Mouse (Mus musculus): ENCODE data around the gene Gm20695. TPM values are rescaled to one million over a fixed set of nuclear protein-coding genes. Genes with fewer than 3 reads are reported as not detected.
"Not testable (repeated sequence)": the region's sequence is repeated elsewhere in the genome, so short reads cannot be mapped to it uniquely, and the experiment has no call there.

Gm20695 gene
- under 1 TPM; 0.36 to 0.44 TPM for total RNA-seq (2021)
- long read RNA-seq, experiment 1: 0 reads
- long read RNA-seq, experiment 2, partial matches to known transcripts: 0 of 1 reads
- long read RNA-seq, experiment 2, other reads (novel, unspliced or antisense): 1 of 1 reads

GRCm38 (mm10) chr16:3884201-3885064, at the start of gene Gm20695, which contains the start of gene Zfp597:
Gm20695 (plus strand) TSS chr16:3884648.
Zfp597 (minus strand) TSS chr16:3884561.
- peak; percentile 90 to 95 for DNase-seq (ENCODE audit: low spot score in 2 of 2)

DNA sequence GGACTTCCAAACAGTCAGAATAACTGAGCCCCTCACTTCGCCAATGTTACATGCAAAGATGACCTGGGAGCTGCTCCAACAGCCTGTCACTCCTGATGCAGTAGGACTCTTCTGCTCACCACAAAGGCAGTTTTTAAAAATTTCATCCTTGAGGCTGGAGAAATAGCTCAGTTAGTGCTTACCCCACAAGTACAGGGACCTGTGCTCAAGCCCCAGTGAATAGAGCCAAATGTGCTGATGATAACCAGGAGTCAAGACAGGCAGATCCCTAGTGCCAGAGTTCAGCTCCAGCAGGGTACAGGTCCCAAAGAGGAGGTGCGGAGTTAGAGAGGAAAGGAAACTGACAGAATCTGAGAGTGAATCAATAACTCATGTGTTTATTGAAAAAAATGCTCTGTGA, 49.0 kb upstream of the Gm20695 start:
- DNase-seq (ENCODE audit: low spot score in 2 of 2): no peak

- DNase-seq (ENCODE audit: low spot score in 2 of 2): no peak
Observed at GRCm38 (mm10) chr16:3839157-3839885, 45.1 kb upstream of the Gm20695 start.

DNA sequence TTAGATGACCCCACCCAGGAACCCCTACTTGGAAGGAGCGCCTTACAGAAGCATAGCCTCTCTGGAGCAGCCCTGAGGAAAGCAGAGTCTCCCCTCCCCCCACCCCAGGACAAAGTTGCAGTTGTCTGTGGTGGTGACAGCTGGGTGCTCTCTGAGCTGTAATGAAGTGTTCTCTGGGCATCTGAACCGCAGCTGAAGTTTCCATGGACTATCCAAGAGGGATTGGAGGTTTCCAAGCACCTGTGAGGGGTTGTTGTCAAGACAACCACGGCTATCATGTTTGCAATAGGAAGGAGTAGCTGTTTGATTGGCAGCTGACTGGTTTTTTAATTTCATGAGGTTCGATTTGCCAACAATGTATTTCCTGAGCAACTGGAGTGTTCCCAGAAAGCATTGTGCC, 41.5 kb upstream of the Gm20695 start:
- DNase-seq (ENCODE audit: low spot score in 2 of 2): no peak

DNA sequence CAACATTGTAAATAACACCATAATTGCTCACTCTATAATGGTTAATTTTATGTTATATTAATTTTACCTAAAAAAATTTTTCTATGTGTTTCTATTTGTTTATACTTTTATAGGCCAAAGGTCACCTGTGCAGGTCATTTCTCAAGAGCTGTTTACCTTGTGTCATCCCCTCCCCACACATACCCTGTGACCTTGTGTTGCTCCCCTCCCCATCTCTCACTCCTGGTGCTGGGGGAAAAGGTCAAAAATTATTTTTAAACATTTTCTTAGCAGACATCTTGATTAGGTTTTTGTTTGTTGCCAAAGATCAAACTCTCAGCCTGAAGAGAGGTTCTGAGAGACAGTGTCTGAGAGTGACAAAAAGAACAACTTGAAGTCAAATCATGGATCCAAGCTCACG, 40.7 kb upstream of the Gm20695 start:
- DNase-seq (ENCODE audit: low spot score in 2 of 2): no peak

DNA sequence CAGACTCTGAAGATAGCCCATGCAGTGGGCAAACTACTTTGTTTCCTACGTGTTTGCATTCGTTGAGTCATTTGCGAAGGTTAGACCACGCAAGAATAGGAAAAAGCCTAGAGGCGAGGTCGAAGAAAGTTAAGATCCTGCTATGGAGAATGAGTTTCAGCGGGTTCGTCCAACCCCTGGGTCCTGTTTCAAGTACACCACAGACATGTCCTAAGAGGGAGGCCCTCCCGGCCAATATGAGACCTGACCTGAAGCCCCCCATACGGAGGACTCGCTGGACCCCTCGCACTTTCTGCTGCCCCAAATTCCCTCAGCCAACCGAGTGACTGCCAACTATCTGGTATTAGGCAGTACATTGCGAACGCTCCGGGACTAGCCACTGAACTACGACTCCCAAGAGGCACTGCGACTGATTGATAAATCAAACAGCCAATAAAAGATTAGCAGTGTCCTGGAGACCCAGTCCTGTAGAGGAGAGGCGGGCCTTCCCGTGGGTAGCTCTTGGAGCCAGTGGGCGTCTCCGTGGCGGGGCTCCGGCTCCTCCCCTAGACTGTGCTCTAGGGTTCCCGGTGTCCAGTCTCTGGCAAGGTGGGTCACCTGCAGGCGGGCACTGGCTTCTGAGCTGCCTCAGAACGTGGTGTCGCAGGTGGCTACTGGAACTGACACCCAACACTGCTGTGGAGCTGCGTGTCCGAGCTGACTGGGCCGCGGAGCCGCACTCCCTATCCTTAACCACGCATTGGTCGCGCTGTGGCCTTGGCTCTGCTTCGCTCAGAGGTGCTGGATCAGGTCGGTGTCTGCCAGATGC, 37.5 kb upstream of the Gm20695 start, which contains the start of gene Zfp174:
TSS of gene Zfp174 (plus strand) at position 558 of the 808 bp plus-strand sequence.
- peak; percentile 80 to 90 for DNase-seq (ENCODE audit: low spot score in 2 of 2)

- DNase-seq (ENCODE audit: low spot score in 2 of 2): no peak
Observed at GRCm38 (mm10) chr16:3847871-3848270, 36.6 kb upstream of the Gm20695 start.

- DNase-seq (ENCODE audit: low spot score in 2 of 2): no peak
Observed at GRCm38 (mm10) chr16:3848416-3848815, 36.0 kb upstream of the Gm20695 start.

GRCm38 (mm10) chr16:3851301-3851700, 33.1 kb upstream of the Gm20695 start:
- DNase-seq (ENCODE audit: low spot score in 2 of 2): not testable (repeated sequence)

DNA sequence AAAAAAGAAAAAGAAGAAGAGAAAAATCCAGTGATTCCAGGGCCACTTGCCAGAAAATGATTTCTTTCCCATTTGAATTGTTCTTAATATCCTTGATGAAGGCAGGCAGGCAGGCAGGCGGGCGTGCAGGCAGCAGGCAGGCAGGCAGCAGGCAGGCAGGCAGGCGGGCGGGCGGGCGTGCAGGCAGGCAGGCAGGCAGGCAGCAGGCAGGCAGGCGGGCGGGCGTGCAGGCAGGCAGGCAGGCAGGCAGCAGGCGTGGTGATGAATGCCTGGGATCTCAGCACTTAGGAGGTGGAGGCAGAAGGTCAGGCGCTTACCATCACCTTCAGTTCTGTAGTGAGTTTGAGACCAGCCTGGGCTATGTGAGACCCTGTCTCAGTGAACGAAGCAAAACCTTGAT, 31.9 kb upstream of the Gm20695 start:
- DNase-seq (ENCODE audit: low spot score in 2 of 2): no peak

GRCm38 (mm10) chr16:3854437-3855182, 29.8 kb upstream of the Gm20695 start:
- DNase-seq (ENCODE audit: low spot score in 2 of 2): no peak

DNA sequence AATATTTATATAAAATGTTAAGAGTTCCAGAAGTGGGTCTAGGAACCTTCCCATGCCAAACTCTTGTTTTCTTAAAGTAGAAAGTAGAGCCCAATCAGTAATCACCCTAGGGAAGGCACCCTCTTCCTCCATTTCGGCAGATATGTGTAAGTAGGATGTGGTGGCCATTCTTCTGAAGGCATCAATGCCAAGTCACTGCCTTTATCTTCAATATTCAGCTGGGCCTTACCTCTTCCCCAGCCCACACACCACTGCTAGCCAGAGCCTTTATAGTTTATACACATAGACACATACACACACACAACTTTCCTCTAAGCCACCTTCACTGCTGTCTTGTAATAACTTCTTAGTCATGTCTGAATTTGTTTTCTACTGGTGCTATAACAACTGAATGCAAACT, 28.7 kb upstream of the Gm20695 start:
- no peak for DNase-seq (ENCODE audit: low spot score in 2 of 2)

- no peak for DNase-seq (ENCODE audit: low spot score in 2 of 2)
Observed at GRCm38 (mm10) chr16:3859254-3859653, 25.2 kb upstream of the Gm20695 start.

- DNase-seq (ENCODE audit: low spot score in 2 of 2): no peak
Observed at GRCm38 (mm10) chr16:3871815-3872214, 12.6 kb upstream of the Gm20695 start.

DNA sequence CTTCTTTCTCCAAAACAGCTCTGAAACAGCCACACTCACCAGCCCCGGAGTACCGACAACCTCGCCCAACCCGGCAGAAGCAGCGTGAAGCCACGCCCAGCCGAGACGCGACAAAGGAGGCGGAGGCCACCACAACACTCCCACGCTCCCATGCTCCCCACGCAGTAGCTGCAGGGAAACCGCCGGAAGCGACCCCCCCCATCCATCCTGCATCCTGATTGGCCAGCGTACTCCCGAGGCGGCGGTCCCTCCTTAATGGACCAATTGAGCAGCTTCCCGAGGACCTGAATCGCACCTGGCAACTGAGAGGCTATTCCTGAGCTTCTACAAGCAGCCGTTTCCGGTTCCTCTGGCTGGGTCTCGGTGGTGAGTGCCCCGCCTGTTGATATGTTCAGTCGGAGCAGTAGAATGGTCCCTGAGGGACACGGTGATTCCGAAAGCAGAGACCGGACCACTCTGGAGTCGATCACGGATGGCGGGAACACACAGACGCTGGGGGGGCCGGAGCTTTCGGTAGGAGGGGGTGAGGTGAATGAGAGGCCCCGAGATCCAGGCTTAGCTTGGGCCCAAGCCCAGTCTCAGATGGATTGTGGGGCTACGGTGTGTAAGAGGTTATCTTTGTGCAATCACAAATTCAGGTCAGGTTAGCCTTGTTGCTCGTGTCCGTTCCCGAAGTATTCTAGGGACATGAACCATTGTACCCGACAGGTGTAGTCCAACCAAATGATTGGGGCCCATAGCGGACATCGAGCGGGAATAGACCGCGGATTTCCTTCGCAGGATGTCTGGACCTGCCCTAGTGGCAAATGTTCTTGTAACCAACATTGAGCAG, 12.0 kb upstream of the Gm20695 start, which contains the start of gene Naa60:
TSS of gene Naa60 (plus strand) at position 160 of the 832 bp plus-strand sequence.
- peak; percentile 73 to 85 for DNase-seq (ENCODE audit: low spot score in 2 of 2)

- no peak for DNase-seq (ENCODE audit: low spot score in 2 of 2)
Observed at GRCm38 (mm10) chr16:3876346-3876745, 8.1 kb upstream of the Gm20695 start.

DNA sequence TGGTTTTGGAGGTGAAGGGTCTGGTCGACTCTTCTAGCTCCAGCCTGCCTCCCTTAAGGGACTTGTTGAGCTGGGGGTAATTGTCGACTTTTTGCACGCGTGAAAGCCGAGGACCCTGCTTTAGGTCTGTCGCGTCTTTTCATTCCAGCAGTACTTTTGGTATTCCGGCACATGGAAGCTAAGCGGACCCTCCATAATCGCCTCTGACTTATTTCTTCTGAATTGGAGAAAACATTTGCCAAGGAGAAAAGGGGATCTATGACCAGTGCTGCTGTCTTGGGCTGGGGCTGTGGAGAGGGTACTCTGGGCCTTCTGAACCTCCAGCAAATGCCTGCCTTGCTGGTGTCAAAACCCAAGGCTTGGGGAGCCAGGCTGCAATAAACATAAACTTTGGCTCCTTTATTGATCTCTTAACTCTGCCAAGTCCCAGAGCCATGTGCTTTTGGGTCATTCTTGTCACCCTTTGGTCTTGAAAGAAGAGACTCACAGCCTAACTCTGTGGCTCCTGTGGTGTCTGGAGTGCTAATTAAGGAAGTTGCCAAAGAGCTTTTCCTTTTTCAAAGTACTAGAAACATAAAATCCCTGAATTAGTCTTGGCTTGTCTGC, 720 bp downstream of the Gm20695 start:
- DNase-seq (ENCODE audit: low spot score in 2 of 2): no peak

DNA sequence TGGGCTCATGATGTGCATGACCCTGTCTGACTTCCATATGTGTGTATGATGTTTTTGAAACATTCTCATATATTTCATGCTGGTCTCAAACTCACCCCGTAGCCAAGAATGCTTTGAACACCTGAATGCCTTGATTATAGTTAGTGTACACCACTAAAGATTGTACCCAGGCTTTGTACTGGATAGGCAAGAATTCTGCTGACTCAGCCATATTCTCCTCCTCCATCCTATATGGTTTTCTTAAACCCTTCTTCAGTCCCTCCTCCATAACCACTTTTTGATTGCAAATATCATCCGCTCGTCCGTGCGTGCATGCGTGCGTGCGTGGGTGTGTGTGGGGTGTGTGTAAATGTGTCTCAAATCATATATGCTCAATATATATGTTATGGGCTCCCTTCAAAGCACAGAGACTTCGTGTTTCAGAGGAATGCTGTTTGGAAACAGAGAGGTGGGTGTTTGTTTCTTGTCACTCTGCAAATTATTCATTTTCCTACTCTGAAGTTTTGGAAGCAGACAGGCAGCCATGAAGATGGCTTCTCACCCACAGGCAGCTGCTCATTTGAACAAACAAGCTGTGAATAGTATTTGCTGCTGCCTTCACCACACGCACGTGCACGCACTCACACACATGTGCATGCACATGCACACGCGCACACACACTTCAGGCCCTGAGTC, 7.3 kb downstream of the Gm20695 start:
- DNase-seq (ENCODE audit: low spot score in 2 of 2): no peak

Data from gastrocnemius, postnatal 4 days (tissue).